ENCODE assay signal across 10 mouse cellular contexts in genomic region chr5:111217447-111218110, GRCm38 (mm10).
DNase-seq lines count a peak whose midpoint lies in the region; ATAC-seq lines count a peak whose summit lies in the region.
"Had no signal": no experiment of that assay in that cellular context is flagged by ENCODE, and none has a peak within 500 bp of the region (broad histone marks: within the 10 kb centered on the region; RNA-seq: fewer than 3 reads in every experiment).

No protein-coding gene starts in this region.

- peak; percentile 34; the same call in 1 of the 2 replicates for ATAC-seq in heart, embryonic 12.5 days (ENCODE audit: insufficient number of reproducible peaks, low FRiP score)
- ATAC-seq in intestine, embryonic 16.5 days = peak; percentile 54
- ATAC-seq: liver, embryonic 12.5 days had no signal

- 42% methylated on average over 18 of the region's 18 CpGs for WGBS in heart, embryonic 12.5 days
- 72% methylated on average over 18 of the region's 18 CpGs for whole genome bisulfite sequencing in embryonic facial prominence, embryonic 10.5 days
- WGBS in intestine, embryonic 16.5 days = 50% methylated on average over 18 of the region's 18 CpGs
- 80% methylated on average over 18 of the region's 18 CpGs for WGBS in midbrain, embryonic 10.5 days

- H3K4me3 ChIP-seq in heart, embryonic 12.5 days = no peak overlapping the region
- no peak overlapping the region for H3K4me3 ChIP-seq in embryonic facial prominence, embryonic 10.5 days
- no peak overlapping the region for H3K4me3 ChIP-seq in intestine, embryonic 16.5 days (ENCODE audit: low read length)
- no peak overlapping the region for H3K4me3 ChIP-seq in midbrain, embryonic 10.5 days
- H3K4me3 ChIP-seq: liver, embryonic 12.5 days had no signal

- H3K36me3 ChIP-seq in heart, embryonic 12.5 days = no peaks in the 10 kb centered on the region
- no peaks in the 10 kb centered on the region; the same call in 1 of the 2 replicates for H3K36me3 ChIP-seq in embryonic facial prominence, embryonic 10.5 days (replicated peaks)
- no peaks in the 10 kb centered on the region for H3K36me3 ChIP-seq in intestine, embryonic 16.5 days (ENCODE audit: control insufficient read depth, insufficient read depth, low read length)
- no peaks in the 10 kb centered on the region for H3K36me3 ChIP-seq in midbrain, embryonic 10.5 days
- H3K36me3 ChIP-seq: liver, embryonic 12.5 days had no signal

- 0 out of 2 replicates have a peak, but pooled peaks cover 3% of the 10 kb centered on the region for H3K27me3 ChIP-seq in heart, embryonic 12.5 days (replicated peaks)
- 0 out of 2 replicates have a peak, but pooled peaks cover 8% of the 10 kb centered on the region for H3K27me3 ChIP-seq in embryonic facial prominence, embryonic 10.5 days (replicated peaks; ENCODE audit: low read depth, poor library complexity, severe bottlenecking)
- H3K27me3 ChIP-seq in intestine, embryonic 16.5 days (replicated peaks; ENCODE audit: control insufficient read depth, insufficient read depth, low read length) = no peaks in the 10 kb centered on the region
- H3K27me3 ChIP-seq in midbrain, embryonic 10.5 days (ENCODE audit: low read depth, poor library complexity, severe bottlenecking) = peaks cover 72% of the 10 kb centered on the region
- H3K27me3 ChIP-seq: liver, embryonic 12.5 days had no signal

- H3K9me3 ChIP-seq in heart, embryonic 12.5 days (replicated peaks) = no peaks in the 10 kb centered on the region
- no peaks in the 10 kb centered on the region for H3K9me3 ChIP-seq in embryonic facial prominence, embryonic 10.5 days
- H3K9me3 ChIP-seq in intestine, embryonic 16.5 days (ENCODE audit: control insufficient read depth, low read length) = no peaks in the 10 kb centered on the region
- no peaks in the 10 kb centered on the region for H3K9me3 ChIP-seq in midbrain, embryonic 10.5 days (replicated peaks)
- H3K9me3 ChIP-seq: liver, embryonic 12.5 days had no signal

- peak overlapping the region; percentile 65 for H3K27ac ChIP-seq in heart, embryonic 12.5 days (ENCODE audit: poor library complexity, severe bottlenecking)
- H3K27ac ChIP-seq in embryonic facial prominence, embryonic 10.5 days (replicated peaks) = peak overlapping the region; percentile 48; the same call in 1 of the 2 replicates
- peak overlapping the region; percentile 57 for H3K27ac ChIP-seq in intestine, embryonic 16.5 days (ENCODE audit: low read length)
- peak overlapping the region; percentile 70 for H3K27ac ChIP-seq in midbrain, embryonic 10.5 days (replicated peaks)
- H3K27ac ChIP-seq: liver, embryonic 12.5 days had no signal

- no peak for DNase-seq in heart, adult 8-10 months (ENCODE audit: low spot score)
- DNase-seq in embryonic facial prominence, embryonic 10.5 days (ENCODE audit: low spot score) = no peak
- no peak for DNase-seq in midbrain, embryonic 10.5 days (ENCODE audit: low spot score)
- DNase-seq in urinary bladder, postnatal 14 days (ENCODE audit: low spot score) = no peak
- DNase-seq in embryo, embryonic 9.5 days (ENCODE audit: extremely low spot score) = no peak
- no peak for DNase-seq in yolk sac, embryonic 10.5 days (ENCODE audit: low spot score)
- DNase-seq: thymus, postnatal 14 days had no signal

- peak overlapping the region; percentile 9; the same call in 1 of the 2 replicates for H3K4me2 ChIP-seq in heart, embryonic 12.5 days
- H3K4me2 ChIP-seq in intestine, embryonic 16.5 days (ENCODE audit: low read depth, low read length) = peak overlapping the region; percentile 6; the same call in 1 of the 2 replicates
- H3K4me2 ChIP-seq: liver, embryonic 12.5 days had no signal

- H3K9ac ChIP-seq in heart, embryonic 12.5 days = peak overlapping the region; percentile 46
- H3K9ac ChIP-seq in intestine, embryonic 16.5 days (ENCODE audit: low read depth, low read length) = peak overlapping the region; percentile 40
- H3K9ac ChIP-seq: liver, embryonic 12.5 days had no signal

- H3K4me1 ChIP-seq in heart, embryonic 12.5 days (replicated peaks) = peaks cover 53% of the 10 kb centered on the region
- H3K4me1 ChIP-seq in embryonic facial prominence, embryonic 10.5 days = peaks cover 89% of the 10 kb centered on the region
- H3K4me1 ChIP-seq in intestine, embryonic 16.5 days (ENCODE audit: control insufficient read depth, insufficient read depth, low read length) = peaks cover 31% of the 10 kb centered on the region
- H3K4me1 ChIP-seq in midbrain, embryonic 10.5 days = peaks cover 95% of the 10 kb centered on the region
- H3K4me1 ChIP-seq: liver, embryonic 12.5 days had no signal
